Mouse (Mus musculus) heart, postnatal 4 days (tissue): ENCODE data around the gene Tagln2. TPM values are rescaled to one million over a fixed set of nuclear protein-coding genes. Genes with fewer than 3 reads are reported as not detected.
A peak's percentile ranks its signal among the peaks of the same experiment; 100 is the strongest.

ENCODE experiments used
- DNase-seq: peaks from one replicate; pipeline ENCODE4 v3.0.0; 2021
- total RNA-seq, 2 experiments: library from RNA; stranded (reverse); gene quantifications; 2 replicates each; pipeline ENCODE4 v1.2.3; 2021

Gene Tagln2
- total RNA-seq, 2 experiments from 2014 or later = 230 to 244 TPM

DNA sequence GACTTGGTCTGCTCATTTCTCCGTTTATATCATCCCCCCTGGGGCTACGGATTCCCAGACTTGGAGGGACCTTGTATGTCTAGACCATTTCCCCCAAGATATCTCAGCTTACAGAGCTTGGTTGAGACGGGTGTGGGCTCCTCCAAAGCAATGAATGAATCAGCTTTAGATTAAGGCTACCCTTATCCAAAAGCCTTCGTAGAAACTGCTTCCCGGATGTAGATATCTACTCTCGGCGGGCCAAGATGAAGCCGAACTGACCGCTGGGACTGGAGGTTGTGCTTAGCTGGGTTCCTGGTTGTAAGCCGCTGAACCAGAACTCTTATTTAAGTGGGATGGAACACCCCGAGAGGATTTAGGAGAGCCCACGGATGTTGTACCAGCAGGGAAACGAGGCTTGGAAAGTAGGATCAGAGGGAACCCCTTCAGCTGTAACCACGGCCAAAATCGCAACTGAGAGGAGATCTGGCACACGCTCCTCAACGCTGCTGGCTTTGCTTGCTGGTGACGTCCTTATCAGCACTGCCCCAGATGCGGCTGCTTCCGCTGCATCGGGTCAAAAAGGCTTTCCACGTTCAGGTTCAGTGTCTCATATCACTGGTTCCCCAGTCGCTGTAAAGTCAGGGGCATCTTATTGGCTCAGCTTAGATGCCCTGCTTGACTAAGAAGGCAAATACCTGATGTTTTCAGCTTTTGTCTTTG is 26.7 kb downstream of the Tagln2 start:
- peak; percentile 72 for DNase-seq

- no peak for DNase-seq
Measured at GRCm38 (mm10) chr1:172527431-172527830, 27.6 kb downstream of the Tagln2 start.

DNA sequence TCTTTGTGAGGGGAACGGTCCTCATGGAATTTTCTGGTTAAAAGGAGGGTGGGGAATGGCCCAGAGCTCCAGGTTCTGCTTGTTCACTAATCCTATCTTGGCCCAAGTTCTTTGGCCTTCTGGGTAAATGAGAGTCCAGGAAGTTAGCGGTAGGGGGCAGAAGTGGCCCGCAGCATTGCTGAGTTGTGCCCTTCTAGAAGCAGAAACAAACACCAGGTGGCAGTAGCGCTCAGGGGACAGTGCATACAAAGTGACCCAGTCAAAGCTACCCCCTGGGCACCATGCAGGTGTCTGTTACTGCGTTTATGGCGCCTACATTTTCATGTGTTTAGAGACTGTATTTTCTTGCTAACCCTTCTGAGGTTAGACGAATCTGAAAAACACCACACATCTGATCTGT is 28.9 kb downstream of the Tagln2 start:
- DNase-seq = peak; percentile 96

- DNase-seq = no peak
Measured at GRCm38 (mm10) chr1:172530544-172531220, 30.8 kb downstream of the Tagln2 start.

- DNase-seq = peak; percentile 39
Measured at GRCm38 (mm10) chr1:172532551-172532950, 32.7 kb downstream of the Tagln2 start.

DNA sequence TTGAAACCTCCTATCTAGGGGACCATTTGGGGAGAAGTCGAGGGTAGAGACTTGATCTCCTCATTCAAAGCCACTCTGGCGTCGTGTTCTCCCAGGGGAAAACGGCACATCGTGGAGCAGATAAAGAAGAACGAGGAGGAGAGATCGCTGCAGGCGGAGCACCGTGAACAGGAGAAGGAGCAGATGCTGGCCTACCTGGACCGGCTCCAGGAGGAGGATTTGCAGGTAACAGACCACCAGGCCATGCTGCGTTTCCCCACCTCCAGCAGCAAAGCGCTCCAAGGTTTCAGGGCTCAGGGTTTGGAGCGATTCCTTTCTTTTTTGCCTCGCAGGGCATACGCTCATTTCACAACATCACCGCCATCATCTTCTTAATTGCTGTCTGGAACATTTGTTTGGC is 35.3 kb downstream of the Tagln2 start:
- DNase-seq = no peak

GRCm38 (mm10) chr1:172539827-172540226 is 40.0 kb downstream of the Tagln2 start:
- DNase-seq = no peak

DNA sequence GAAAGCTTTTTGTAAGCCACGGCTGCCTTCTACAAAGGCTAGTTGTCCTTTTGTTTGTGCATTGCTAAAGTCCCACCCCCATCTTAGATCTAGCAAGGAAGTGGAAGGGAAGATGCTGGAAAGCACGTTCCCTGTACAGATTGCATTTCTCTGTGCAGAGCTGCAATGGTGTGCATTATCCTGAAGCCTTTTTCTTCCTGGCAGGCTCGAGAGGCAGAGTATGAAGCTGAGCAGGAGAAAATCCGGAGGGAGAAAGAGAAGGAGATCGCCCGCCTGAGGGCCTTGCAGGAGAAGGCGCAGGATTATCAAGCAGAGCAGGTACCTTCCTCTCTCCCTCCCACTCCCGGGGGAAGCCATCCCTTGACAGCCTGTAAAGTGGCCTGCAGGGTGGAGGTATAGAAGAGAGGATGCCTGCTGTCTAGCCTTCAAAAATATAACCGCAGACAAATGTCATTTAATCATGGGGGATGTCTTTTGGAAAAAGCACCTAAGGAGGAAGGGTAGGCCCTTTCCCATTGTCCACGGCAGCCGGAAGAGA is 40.5 kb downstream of the Tagln2 start:
- DNase-seq = no peak

DNA sequence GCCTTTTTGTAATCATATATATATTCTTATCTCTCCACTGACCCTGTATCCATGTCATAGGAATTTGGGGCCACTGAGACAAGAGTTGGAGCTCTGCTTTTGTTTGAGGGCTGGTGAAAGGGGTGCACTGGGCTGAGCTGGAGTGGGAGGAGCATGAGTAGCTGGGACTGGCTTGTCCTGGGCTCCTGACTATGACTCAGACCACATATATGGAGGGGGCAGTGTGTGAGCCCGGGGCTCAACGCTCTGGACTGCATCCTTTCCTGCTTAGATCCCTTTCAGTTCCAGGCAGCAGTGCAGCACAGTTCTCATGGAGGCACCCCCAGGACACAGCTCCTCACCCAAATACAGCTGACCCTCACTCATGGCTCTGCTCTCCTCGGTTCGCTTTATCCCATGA is 46.2 kb downstream of the Tagln2 start:
- no peak for DNase-seq

- DNase-seq = no peak
Measured at GRCm38 (mm10) chr1:172548501-172548900, 48.7 kb downstream of the Tagln2 start.

GRCm38 (mm10) chr1:172549314-172549713 is 49.5 kb downstream of the Tagln2 start:
- DNase-seq = no peak

- no peak for DNase-seq
Measured at GRCm38 (mm10) chr1:172549717-172550116, 49.9 kb downstream of the Tagln2 start.

GRCm38 (mm10) chr1:172550551-172550951 is 50.7 kb downstream of the Tagln2 start:
- peak; percentile 58 for DNase-seq

GRCm38 (mm10) chr1:172551009-172551408 is 51.2 kb downstream of the Tagln2 start:
- peak; percentile 21 for DNase-seq

DNA sequence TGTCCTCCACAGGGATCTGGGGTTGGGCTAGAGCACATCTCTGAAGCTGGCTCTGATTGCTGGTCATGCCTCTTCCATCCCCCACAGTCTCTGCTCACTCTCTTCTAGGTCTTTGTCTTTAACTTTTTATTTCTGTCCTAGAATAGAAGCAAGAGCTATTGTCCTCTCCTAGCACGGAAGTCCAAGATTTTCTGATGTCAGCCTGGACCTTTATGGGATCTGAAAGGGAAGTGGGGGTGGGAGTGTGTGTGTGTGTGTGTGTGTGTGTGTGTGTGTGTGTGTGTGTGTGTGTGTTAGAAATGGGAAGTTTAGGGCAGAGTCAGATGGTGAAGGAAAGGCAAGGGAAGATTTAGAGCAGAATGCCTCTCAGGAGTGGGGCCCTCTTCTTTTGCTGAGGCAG is 52.8 kb downstream of the Tagln2 start:
- peak; percentile 26 for DNase-seq

DNA sequence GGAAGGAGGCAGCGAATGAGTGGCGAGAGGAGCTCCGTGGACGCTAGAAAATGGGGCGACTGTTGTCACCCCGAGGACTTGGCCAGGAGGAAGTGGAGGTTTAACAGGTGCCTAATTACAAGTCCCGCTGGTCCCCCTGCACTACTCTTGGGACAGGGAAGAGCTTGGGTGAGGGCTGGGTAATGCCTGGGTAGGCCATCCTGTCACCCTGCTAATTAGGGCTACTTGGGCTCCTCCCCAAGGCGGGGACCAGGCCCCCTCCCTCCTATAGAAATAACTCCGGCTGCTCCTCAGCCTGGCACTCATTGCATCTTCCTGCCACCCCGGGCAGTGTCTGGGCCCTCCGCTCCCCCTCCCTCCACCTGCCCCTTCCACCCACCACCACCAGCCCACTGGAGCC is 55.8 kb downstream of the Tagln2 start, which contains the start of gene Vsig8:
Vsig8 (plus strand) TSS at position 301 of the 400 bp plus-strand sequence.
- DNase-seq = no peak

Other genes starting within 250 kb of the Tagln2 start
- gene Atp1a4, start 241.6 kb upstream of the Tagln2 start, total RNA-seq = under 1 TPM in 1 of 2 experiments, not detected in 1; 0.11 TPM
- gene Igsf8, start 238.4 kb upstream of the Tagln2 start, total RNA-seq = 10 to 100 TPM; 19.1 to 20.1 TPM
- 10 to 100 TPM; 81.9 to 82.8 TPM for gene Atp1a2, start 202.0 kb upstream of the Tagln2 start, total RNA-seq
- gene Kcnj9, start 170.7 kb upstream of the Tagln2 start, total RNA-seq = not detected
- gene Kcnj10, start 158.8 kb upstream of the Tagln2 start, total RNA-seq = under 1 TPM; 0.11 to 0.14 TPM
- 10 to 100 TPM; 10.1 to 11.4 TPM for gene Pigm, start 123.5 kb upstream of the Tagln2 start, total RNA-seq
- gene Slamf9, start 24.7 kb upstream of the Tagln2 start, total RNA-seq = 1 to 10 TPM; 1.4 to 1.8 TPM
- 1 to 10 TPM; 2.5 to 3.1 TPM for gene Igsf9, start 18.3 kb upstream of the Tagln2 start, total RNA-seq
- gene Cfap45, start 20.8 kb downstream of the Tagln2 start, total RNA-seq = 1 to 10 TPM; 3.3 to 3.5 TPM
- under 1 TPM in 1 of 2 experiments, not detected in 1; 0.17 TPM for gene Vsig8, start 55.9 kb downstream of the Tagln2 start, total RNA-seq
- gene Slamf8, start 90.5 kb downstream of the Tagln2 start, total RNA-seq = not detected
- gene Fcrl6, start 102.5 kb downstream of the Tagln2 start, total RNA-seq = not detected
- 1 to 10 TPM; 6.0 to 6.3 TPM for gene Dusp23, start 132.9 kb downstream of the Tagln2 start, total RNA-seq
- gene Crp, start 198.0 kb downstream of the Tagln2 start, total RNA-seq = not detected